In genomic region chr11:74919249-74919648, GRCm38 (mm10) we compare ENCODE assay signal across 23 mouse cellular contexts. TPM values are rescaled to one million over a fixed set of nuclear protein-coding genes. Genes with fewer than 3 reads are reported as not detected.
DNase-seq lines count a peak whose midpoint lies in the region; ATAC-seq and TF ChIP-seq lines count a peak whose summit lies in the region.
"Had no signal": no experiment of that assay in that cellular context is flagged by ENCODE, and none has a peak within 500 bp of the region (broad histone marks: within the 10 kb centered on the region; RNA-seq: fewer than 3 reads in every experiment).

No protein-coding gene starts in this region.

- no peak overlapping the region for H3K4me3 ChIP-seq in forebrain, embryonic 14.5 days (ENCODE audit: low read depth, low read length)
- H3K4me3 ChIP-seq in forebrain, embryonic 12.5 days (replicated peaks) = no peak overlapping the region
- H3K4me3 ChIP-seq in forebrain, postnatal 0 days (ENCODE audit: low read depth, low read length) = no peak overlapping the region
- H3K4me3 ChIP-seq in forebrain, embryonic 10.5 days = no peak overlapping the region
- H3K4me3 ChIP-seq in midbrain, embryonic 11.5 days (ENCODE audit: low read depth, low read length) = no peak overlapping the region
- no peak overlapping the region for H3K4me3 ChIP-seq in midbrain, embryonic 13.5 days (replicated peaks)
- H3K4me3 ChIP-seq: gastrocnemius, adult 2 months; hindbrain, embryonic 10.5 days; hindbrain, embryonic 13.5 days; intestine, embryonic 15.5 days had no signal

- peak; percentile 41 for DNase-seq in forebrain, embryonic 14.5 days (ENCODE audit: low spot score)
- peak; percentile 17 for DNase-seq in forebrain, postnatal 0 days
- no peak for DNase-seq in forebrain, embryonic 10.5 days (ENCODE audit: extremely low spot score, low spot score)
- peak; percentile 23 for DNase-seq in midbrain, embryonic 11.5 days (ENCODE audit: low spot score, missing footprints)
- DNase-seq in ZHBTc4 (ENCODE audit: low read depth, low spot score) = peak; percentile 37
- DNase-seq in cerebellum, postnatal 4 days (ENCODE audit: low spot score in 2 of 2) = no peak
- DNase-seq: adrenal gland, postnatal 10 days; adrenal gland, postnatal 36 days; cerebellum, adult 11-12 months; cerebellum, adult 8-10 months; cerebellum, postnatal 10 days; cerebellum, postnatal 36 days; gastrocnemius, adult 2 months; gastrocnemius, postnatal 14 days; heart, adult 11 months; kidney, adult 11 months had no signal

- H3K27ac ChIP-seq in forebrain, embryonic 14.5 days (ENCODE audit: low read depth, low read length) = peak overlapping the region; percentile 55; the same call in 1 of the 2 replicates
- no peak overlapping the region for H3K27ac ChIP-seq in forebrain, embryonic 12.5 days
- H3K27ac ChIP-seq in forebrain, postnatal 0 days (ENCODE audit: low read depth, low read length) = no peak overlapping the region
- H3K27ac ChIP-seq in forebrain, embryonic 10.5 days = no peak overlapping the region
- no peak overlapping the region for H3K27ac ChIP-seq in midbrain, embryonic 11.5 days (ENCODE audit: low read depth, low read length)
- no peak overlapping the region for H3K27ac ChIP-seq in midbrain, embryonic 13.5 days
- H3K27ac ChIP-seq: gastrocnemius, adult 2 months; hindbrain, embryonic 10.5 days; hindbrain, embryonic 13.5 days; intestine, embryonic 15.5 days had no signal

- TF ChIP-seq CTCF in forebrain, postnatal 0 days (IDR thresholded peaks at IDR 0.05; ENCODE audit: low read depth) = no peak

- H3K9ac ChIP-seq in forebrain, embryonic 14.5 days (ENCODE audit: low read length) = no peak overlapping the region
- H3K9ac ChIP-seq in forebrain, embryonic 12.5 days = no peak overlapping the region
- no peak overlapping the region for H3K9ac ChIP-seq in forebrain, postnatal 0 days
- H3K9ac ChIP-seq in midbrain, embryonic 11.5 days (ENCODE audit: low read length) = no peak overlapping the region
- H3K9ac ChIP-seq in midbrain, embryonic 13.5 days (replicated peaks) = no peak overlapping the region
- H3K9ac ChIP-seq: hindbrain, embryonic 13.5 days; intestine, embryonic 15.5 days had no signal

- no peak overlapping the region for H3K4me2 ChIP-seq in forebrain, embryonic 14.5 days (ENCODE audit: low read length)
- no peak overlapping the region for H3K4me2 ChIP-seq in forebrain, embryonic 12.5 days
- H3K4me2 ChIP-seq in forebrain, postnatal 0 days (ENCODE audit: low read depth) = no peak overlapping the region
- no peak overlapping the region for H3K4me2 ChIP-seq in midbrain, embryonic 11.5 days
- H3K4me2 ChIP-seq in midbrain, embryonic 13.5 days (replicated peaks) = no peak overlapping the region
- H3K4me2 ChIP-seq: heart, embryonic 11.5 days; hindbrain, embryonic 13.5 days; intestine, embryonic 15.5 days had no signal

- peaks cover 16% of the 10 kb centered on the region for H3K36me3 ChIP-seq in forebrain, embryonic 14.5 days (ENCODE audit: control insufficient read depth, insufficient read depth, low read length)
- peaks cover 13% of the 10 kb centered on the region for H3K36me3 ChIP-seq in forebrain, embryonic 12.5 days (replicated peaks)
- peaks cover 6% of the 10 kb centered on the region; the same call in 1 of the 2 replicates for H3K36me3 ChIP-seq in forebrain, postnatal 0 days (ENCODE audit: insufficient read depth)
- peaks cover 34% of the 10 kb centered on the region for H3K36me3 ChIP-seq in forebrain, embryonic 10.5 days (replicated peaks)
- peaks cover 2% of the 10 kb centered on the region; the same call in 1 of the 2 replicates for H3K36me3 ChIP-seq in midbrain, embryonic 11.5 days (ENCODE audit: control insufficient read depth, insufficient read depth, low read length)
- H3K36me3 ChIP-seq in midbrain, embryonic 13.5 days = peaks cover 18% of the 10 kb centered on the region

- peaks cover 3% of the 10 kb centered on the region; the same call in 1 of the 2 replicates for H3K4me1 ChIP-seq in forebrain, embryonic 14.5 days (ENCODE audit: control insufficient read depth, insufficient read depth, low read length)
- H3K4me1 ChIP-seq in forebrain, embryonic 12.5 days = no peaks in the 10 kb centered on the region
- peaks cover under 1% of the 10 kb centered on the region; the same call in 1 of the 2 replicates for H3K4me1 ChIP-seq in forebrain, postnatal 0 days (ENCODE audit: insufficient read depth)
- 0 out of 2 replicates have a peak, but pooled peaks cover 1% of the 10 kb centered on the region for H3K4me1 ChIP-seq in forebrain, embryonic 10.5 days
- H3K4me1 ChIP-seq in midbrain, embryonic 11.5 days (ENCODE audit: control insufficient read depth, insufficient read depth, low read length) = no peaks in the 10 kb centered on the region
- peaks cover 2% of the 10 kb centered on the region; the same call in 1 of the 2 replicates for H3K4me1 ChIP-seq in midbrain, embryonic 13.5 days (replicated peaks)
- H3K4me1 ChIP-seq: hindbrain, embryonic 10.5 days; intestine, embryonic 15.5 days had no signal

- no peak; the same call in 1 of the 2 replicates for ATAC-seq in forebrain, embryonic 14.5 days
- no peak for ATAC-seq in forebrain, embryonic 12.5 days (ENCODE audit: low FRiP score)
- peak; percentile 42; the same call in 1 of the 2 replicates for ATAC-seq in forebrain, postnatal 0 days
- no peak for ATAC-seq in midbrain, embryonic 11.5 days (ENCODE audit: low FRiP score)
- no peak for ATAC-seq in midbrain, embryonic 13.5 days
- ATAC-seq: hindbrain, embryonic 16.5 days; intestine, embryonic 15.5 days had no signal

- H3K9me3 ChIP-seq in forebrain, embryonic 14.5 days (replicated peaks; ENCODE audit: control insufficient read depth, low read length) = no peaks in the 10 kb centered on the region
- H3K9me3 ChIP-seq in forebrain, embryonic 12.5 days = no peaks in the 10 kb centered on the region
- H3K9me3 ChIP-seq in forebrain, postnatal 0 days (ENCODE audit: low read length) = no peaks in the 10 kb centered on the region
- H3K9me3 ChIP-seq in forebrain, embryonic 10.5 days = no peaks in the 10 kb centered on the region
- no peaks in the 10 kb centered on the region for H3K9me3 ChIP-seq in midbrain, embryonic 11.5 days (ENCODE audit: control insufficient read depth, low read length)
- no peaks in the 10 kb centered on the region for H3K9me3 ChIP-seq in midbrain, embryonic 13.5 days
- H3K9me3 ChIP-seq: hindbrain, embryonic 10.5 days; hindbrain, embryonic 13.5 days; intestine, embryonic 15.5 days had no signal

- H3K27me3 ChIP-seq in forebrain, embryonic 14.5 days (replicated peaks; ENCODE audit: control insufficient read depth, insufficient read depth, low read length) = no peaks in the 10 kb centered on the region
- no peaks in the 10 kb centered on the region for H3K27me3 ChIP-seq in forebrain, embryonic 12.5 days
- no peaks in the 10 kb centered on the region for H3K27me3 ChIP-seq in forebrain, postnatal 0 days (ENCODE audit: insufficient read depth, low read length)
- no peaks in the 10 kb centered on the region for H3K27me3 ChIP-seq in forebrain, embryonic 10.5 days (ENCODE audit: poor library complexity, severe bottlenecking)
- H3K27me3 ChIP-seq in midbrain, embryonic 11.5 days (ENCODE audit: control insufficient read depth, insufficient read depth, low read length) = no peaks in the 10 kb centered on the region
- H3K27me3 ChIP-seq in midbrain, embryonic 13.5 days = no peaks in the 10 kb centered on the region
- H3K27me3 ChIP-seq: hindbrain, embryonic 13.5 days; intestine, embryonic 15.5 days had no signal

- WGBS in forebrain, embryonic 14.5 days = 72% methylated on average over 6 of the region's 6 CpGs
- WGBS in forebrain, embryonic 12.5 days = 81% methylated on average over 6 of the region's 6 CpGs
- 66% methylated on average over 6 of the region's 6 CpGs for WGBS in forebrain, postnatal 0 days
- WGBS in forebrain, embryonic 10.5 days = 90% methylated on average over 6 of the region's 6 CpGs
- 88% methylated on average over 6 of the region's 6 CpGs for WGBS in midbrain, embryonic 11.5 days
- WGBS in midbrain, embryonic 13.5 days = 90% methylated on average over 6 of the region's 6 CpGs

RNA-seq across cellular contexts. Expression of gene Smg6, which starts 6.4 kb away (rescaled TPM):
- 12.9 and 13.7 TPM in 2 replicates for polyA plus RNA-seq in forebrain, embryonic 14.5 days (2014; fragmentation: Nextera tagmentation; extraction: Ambion mirVana)
- 22.0 and 23.9 TPM in 2 replicates for polyA plus RNA-seq in forebrain, embryonic 12.5 days (2016; fragmentation: Nextera tagmentation; extraction: Ambion mirVana)
- total RNA-seq in forebrain, postnatal 0 days (2014; rRNA removed) = 21.8 and 25.8 TPM in 2 replicates
- polyA plus RNA-seq in forebrain, postnatal 0 days (2015; fragmentation: Nextera tagmentation; extraction: Ambion mirVana) = 7.8 and 9.6 TPM in 2 replicates
- polyA plus RNA-seq in forebrain, embryonic 10.5 days (2016; fragmentation: Nextera tagmentation; extraction: Ambion mirVana) = 18.3 and 18.5 TPM in 2 replicates
- polyA plus RNA-seq in midbrain, embryonic 11.5 days (2014; fragmentation: Nextera tagmentation; extraction: Ambion mirVana) = 16.0 and 17.9 TPM in 2 replicates
- polyA plus RNA-seq in midbrain, embryonic 13.5 days (2015; fragmentation: Nextera tagmentation; extraction: Ambion mirVana) = 20.2 and 21.0 TPM in 2 replicates

RNA-seq across cellular contexts. Expression of gene Srr, which starts 6.5 kb away (rescaled TPM):
- polyA plus RNA-seq in forebrain, embryonic 14.5 days (2014; fragmentation: Nextera tagmentation; extraction: Ambion mirVana) = 45.9 and 56.0 TPM in 2 replicates
- polyA plus RNA-seq in forebrain, embryonic 12.5 days (2016; fragmentation: Nextera tagmentation; extraction: Ambion mirVana) = 27.5 and 30.8 TPM in 2 replicates
- total RNA-seq in forebrain, postnatal 0 days (2014; rRNA removed) = 40.2 and 46.5 TPM in 2 replicates
- 40.1 and 45.8 TPM in 2 replicates for polyA plus RNA-seq in forebrain, postnatal 0 days (2015; fragmentation: Nextera tagmentation; extraction: Ambion mirVana)
- polyA plus RNA-seq in forebrain, embryonic 10.5 days (2016; fragmentation: Nextera tagmentation; extraction: Ambion mirVana) = 15.6 and 16.7 TPM in 2 replicates
- 25.9 and 29.7 TPM in 2 replicates for polyA plus RNA-seq in midbrain, embryonic 11.5 days (2014; fragmentation: Nextera tagmentation; extraction: Ambion mirVana)
- polyA plus RNA-seq in midbrain, embryonic 13.5 days (2015; fragmentation: Nextera tagmentation; extraction: Ambion mirVana) = 31.5 and 32.9 TPM in 2 replicates

RNA-seq across cellular contexts. Expression of gene Tsr1, which starts 21.4 kb away (rescaled TPM):
- 33.2 and 38.2 TPM in 2 replicates for polyA plus RNA-seq in forebrain, embryonic 14.5 days (2014; fragmentation: Nextera tagmentation; extraction: Ambion mirVana)
- 43.0 and 43.1 TPM in 2 replicates for polyA plus RNA-seq in forebrain, embryonic 12.5 days (2016; fragmentation: Nextera tagmentation; extraction: Ambion mirVana)
- 32.7 and 33.2 TPM in 2 replicates for total RNA-seq in forebrain, postnatal 0 days (2014; rRNA removed)
- 23.8 and 25.5 TPM in 2 replicates for polyA plus RNA-seq in forebrain, postnatal 0 days (2015; fragmentation: Nextera tagmentation; extraction: Ambion mirVana)
- polyA plus RNA-seq in forebrain, embryonic 10.5 days (2016; fragmentation: Nextera tagmentation; extraction: Ambion mirVana) = 63.0 and 66.1 TPM in 2 replicates
- polyA plus RNA-seq in midbrain, embryonic 11.5 days (2014; fragmentation: Nextera tagmentation; extraction: Ambion mirVana) = 48.9 and 51.3 TPM in 2 replicates
- polyA plus RNA-seq in midbrain, embryonic 13.5 days (2015; fragmentation: Nextera tagmentation; extraction: Ambion mirVana) = 28.1 and 32.1 TPM in 2 replicates

RNA-seq across cellular contexts. Expression of gene Sgsm2, which starts 22.4 kb away (rescaled TPM):
- 8.3 and 10.6 TPM in 2 replicates for polyA plus RNA-seq in forebrain, embryonic 14.5 days (2014; fragmentation: Nextera tagmentation; extraction: Ambion mirVana)
- polyA plus RNA-seq in forebrain, embryonic 12.5 days (2016; fragmentation: Nextera tagmentation; extraction: Ambion mirVana) = 12.2 and 13.7 TPM in 2 replicates
- total RNA-seq in forebrain, postnatal 0 days (2014; rRNA removed) = 39.2 and 47.1 TPM in 2 replicates
- 13.7 and 18.9 TPM in 2 replicates for polyA plus RNA-seq in forebrain, postnatal 0 days (2015; fragmentation: Nextera tagmentation; extraction: Ambion mirVana)
- polyA plus RNA-seq in forebrain, embryonic 10.5 days (2016; fragmentation: Nextera tagmentation; extraction: Ambion mirVana) = 6.5 and 6.8 TPM in 2 replicates
- 5.8 and 6.8 TPM in 2 replicates for polyA plus RNA-seq in midbrain, embryonic 11.5 days (2014; fragmentation: Nextera tagmentation; extraction: Ambion mirVana)
- polyA plus RNA-seq in midbrain, embryonic 13.5 days (2015; fragmentation: Nextera tagmentation; extraction: Ambion mirVana) = 18.8 and 20.8 TPM in 2 replicates

Comparison
In these comparisons a context has a peak if more than half of its experiments do, and no peak if none do; other contexts are left out.
1. DNase-seq: peak in forebrain, embryonic 14.5 days (single experiment), forebrain, postnatal 0 days (single experiment), midbrain, embryonic 11.5 days (single experiment) and ZHBTc4 (single experiment); none in forebrain, embryonic 10.5 days (single experiment) and cerebellum, postnatal 4 days (0 of 2).